Mouse (Mus musculus): ENCODE measurements around the gene Syne1. TPM values are rescaled to one million over a fixed set of nuclear protein-coding genes. Genes with fewer than 3 reads are reported as not detected.
A peak's percentile ranks its signal among the peaks of the same experiment; 100 is the strongest.

Gene Syne1
- 3.4 and 7.1 TPM in 2 replicates for total RNA-seq (2012; rRNA removed)

DNA sequence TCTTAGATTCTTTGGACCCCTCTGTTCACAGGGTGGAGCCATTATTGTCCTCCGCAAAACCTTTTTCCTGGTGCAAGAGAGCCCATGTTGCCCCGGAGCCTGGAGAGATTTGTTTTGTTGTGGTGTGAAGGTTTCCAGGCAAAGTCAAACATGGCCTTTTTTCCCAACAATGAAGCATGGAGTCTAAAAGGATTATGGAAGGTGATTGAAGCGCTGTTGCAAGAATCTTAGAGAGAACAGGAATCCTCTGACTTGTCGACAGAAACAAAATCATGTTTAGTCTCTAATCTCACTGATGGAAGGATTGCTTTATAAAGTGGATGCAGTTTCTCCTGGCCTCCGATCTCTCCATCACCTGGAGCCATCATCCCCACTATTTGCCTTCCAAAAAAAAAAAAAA lies at the start of gene Syne1:
TSS of gene Syne1 (minus strand) at position 101 of the 400 bp plus-strand sequence.
- DNase-seq (ENCODE audit: low read depth, low spot score), result no peak
- Histone ChIP-seq H3K9ac (ENCODE audit: insufficient read depth, low read depth, low read length, poor library complexity, severe bottlenecking) (peak within 1 kb of the TSS; percentile 60), H3K4me1 (ENCODE audit: control insufficient read depth in 2 of 2, insufficient read depth in 2 of 2, low read length in 2 of 2, poor library complexity in 1 of 2) (peaks cover 0 to 7% of the 10 kb centered on the region in 2 experiments; a peak in 1 of 4 replicates), H3K4me3 (ENCODE audit: insufficient read depth in 1 of 2, low read depth in 1 of 2, low read length in 2 of 2, poor library complexity in 1 of 2, severe bottlenecking in 1 of 2) (peak within 1 kb of the TSS; percentile 72 to 91), H3K36me3 (ENCODE audit: control insufficient read depth, insufficient read depth, low read length, poor library complexity, severe bottlenecking) (no peaks in the 10 kb centered on the region), H3K9me3 (ENCODE audit: control insufficient read depth, insufficient read depth, low read depth, low read length) (no peaks in the 10 kb centered on the region; the same call in 1 of the 2 replicates), H3K27ac (ENCODE audit: insufficient read depth, low read depth, low read length, poor library complexity, severe bottlenecking) (no peak within 1 kb of the TSS)
- in situ Hi-C loops (cut with MboI; ENCODE audit: low sequenced_read_pairs in 2 of 2, unreplicated experiment in 2 of 2), result no loop called here
- TF ChIP-seq HCFC1 (IDR thresholded peaks at IDR 0.05; ENCODE audit: borderline replicate concordance, insufficient read depth, low read length), result no peak
- no peak for TF ChIP-seq MAFK (IDR thresholded peaks at IDR 0.05; ENCODE audit: insufficient read depth, low read depth, low read length)
- TF ChIP-seq CHD2 (IDR thresholded peaks at IDR 0.05; ENCODE audit: low read depth, low read length), result no peak
- TF ChIP-seq ZNF384 (IDR thresholded peaks at IDR 0.05; ENCODE audit: low read depth, low read length), result no peak
- no peak for TF ChIP-seq ZC3H11A (IDR thresholded peaks at IDR 0.05; ENCODE audit: borderline replicate concordance, low read depth, low read length)

DNA sequence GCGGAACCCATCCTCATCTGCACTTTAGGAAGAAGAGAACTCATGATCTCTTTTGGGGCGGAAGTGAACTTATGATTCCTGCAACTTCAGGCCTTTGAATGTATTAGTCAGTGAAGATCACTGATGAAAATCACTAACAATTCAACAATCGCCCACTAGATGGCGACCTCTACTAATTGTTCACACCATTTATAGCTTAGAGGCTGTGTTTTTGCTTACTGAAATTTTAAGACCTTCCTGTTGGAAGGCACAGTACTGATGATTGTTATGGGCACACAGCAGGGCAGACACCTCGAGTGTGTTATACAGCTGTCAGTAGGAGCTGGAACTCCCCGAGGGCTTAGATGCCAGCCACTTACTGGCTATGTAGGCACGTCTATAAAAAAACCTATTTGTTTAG lies 48.8 kb upstream of the Syne1 start:
- H3K4me3 ChIP-seq (ENCODE audit: insufficient read depth in 1 of 2, low read depth in 1 of 2, low read length in 2 of 2, poor library complexity in 1 of 2, severe bottlenecking in 1 of 2), result no peak overlapping the region
- no peak overlapping the region for H3K9ac ChIP-seq (ENCODE audit: insufficient read depth, low read depth, low read length, poor library complexity, severe bottlenecking)
- no peaks in the 10 kb centered on the region for H3K36me3 ChIP-seq (ENCODE audit: control insufficient read depth, insufficient read depth, low read length, poor library complexity, severe bottlenecking)
- H3K4me1 ChIP-seq (ENCODE audit: control insufficient read depth in 2 of 2, insufficient read depth in 2 of 2, low read length in 2 of 2, poor library complexity in 1 of 2), result no peaks in the 10 kb centered on the region
- H3K27ac ChIP-seq (ENCODE audit: insufficient read depth, low read depth, low read length, poor library complexity, severe bottlenecking), result no peak overlapping the region
- no peak for TF ChIP-seq CHD2 (IDR thresholded peaks at IDR 0.05; ENCODE audit: low read depth, low read length)
- TF ChIP-seq ZNF384 (IDR thresholded peaks at IDR 0.05; ENCODE audit: low read depth, low read length), result no peak
- peak; percentile 65; the same call in 1 of the 2 replicates for TF ChIP-seq ZC3H11A (IDR thresholded peaks at IDR 0.05; ENCODE audit: borderline replicate concordance, low read depth, low read length)
- no peak for TF ChIP-seq HCFC1 (IDR thresholded peaks at IDR 0.05; ENCODE audit: borderline replicate concordance, insufficient read depth, low read length)
- TF ChIP-seq MAFK (IDR thresholded peaks at IDR 0.05; ENCODE audit: insufficient read depth, low read depth, low read length), result no peak
- no peaks in the 10 kb centered on the region for H3K9me3 ChIP-seq (ENCODE audit: control insufficient read depth, insufficient read depth, low read depth, low read length)
- in situ Hi-C loops (cut with MboI; ENCODE audit: low sequenced_read_pairs in 2 of 2, unreplicated experiment in 2 of 2), result no loop called here
- DNase-seq (ENCODE audit: low read depth, low spot score), result peak; percentile 51

GRCm38 (mm10) chr10:5596559-5596958 lies 45.3 kb upstream of the Syne1 start:
- Histone ChIP-seq H3K4me1 (ENCODE audit: control insufficient read depth in 2 of 2, insufficient read depth in 2 of 2, low read length in 2 of 2, poor library complexity in 1 of 2) (no peaks in the 10 kb centered on the region), H3K9me3 (ENCODE audit: control insufficient read depth, insufficient read depth, low read depth, low read length) (no peaks in the 10 kb centered on the region), H3K9ac (ENCODE audit: insufficient read depth, low read depth, low read length, poor library complexity, severe bottlenecking) (no peak overlapping the region), H3K27ac (ENCODE audit: insufficient read depth, low read depth, low read length, poor library complexity, severe bottlenecking) (no peak overlapping the region), H3K4me3 (ENCODE audit: insufficient read depth in 1 of 2, low read depth in 1 of 2, low read length in 2 of 2, poor library complexity in 1 of 2, severe bottlenecking in 1 of 2) (no peak overlapping the region), H3K36me3 (ENCODE audit: control insufficient read depth, insufficient read depth, low read length, poor library complexity, severe bottlenecking) (no peaks in the 10 kb centered on the region)
- TF ChIP-seq CHD2 (IDR thresholded peaks at IDR 0.05; ENCODE audit: low read depth, low read length) (no peak), MAFK (IDR thresholded peaks at IDR 0.05; ENCODE audit: insufficient read depth, low read depth, low read length) (no peak), HCFC1 (IDR thresholded peaks at IDR 0.05; ENCODE audit: borderline replicate concordance, insufficient read depth, low read length) (no peak), ZNF384 (IDR thresholded peaks at IDR 0.05; ENCODE audit: low read depth, low read length) (no peak), ZC3H11A (IDR thresholded peaks at IDR 0.05; ENCODE audit: borderline replicate concordance, low read depth, low read length) (no peak)
- in situ Hi-C loops (cut with MboI; ENCODE audit: low sequenced_read_pairs in 2 of 2, unreplicated experiment in 2 of 2), result loop anchor here (5.0 to 10.0 kb wide), 2 partner anchors 191 to 198 kb away; no protein-coding TSS in a partner anchor
- no peak for DNase-seq (ENCODE audit: low read depth, low spot score)

GRCm38 (mm10) chr10:5594457-5594856 lies 43.2 kb upstream of the Syne1 start:
- no peak overlapping the region for H3K4me3 ChIP-seq (ENCODE audit: insufficient read depth in 1 of 2, low read depth in 1 of 2, low read length in 2 of 2, poor library complexity in 1 of 2, severe bottlenecking in 1 of 2)
- TF ChIP-seq CHD2 (IDR thresholded peaks at IDR 0.05; ENCODE audit: low read depth, low read length) (no peak), MAFK (IDR thresholded peaks at IDR 0.05; ENCODE audit: insufficient read depth, low read depth, low read length) (no peak), ZC3H11A (IDR thresholded peaks at IDR 0.05; ENCODE audit: borderline replicate concordance, low read depth, low read length) (no peak), HCFC1 (IDR thresholded peaks at IDR 0.05; ENCODE audit: borderline replicate concordance, insufficient read depth, low read length) (no peak), ZNF384 (IDR thresholded peaks at IDR 0.05; ENCODE audit: low read depth, low read length) (no peak)
- no peak for DNase-seq (ENCODE audit: low read depth, low spot score)
- H3K27ac ChIP-seq (ENCODE audit: insufficient read depth, low read depth, low read length, poor library complexity, severe bottlenecking), result no peak overlapping the region
- H3K36me3 ChIP-seq (ENCODE audit: control insufficient read depth, insufficient read depth, low read length, poor library complexity, severe bottlenecking), result no peaks in the 10 kb centered on the region
- H3K9me3 ChIP-seq (ENCODE audit: control insufficient read depth, insufficient read depth, low read depth, low read length), result no peaks in the 10 kb centered on the region
- no peaks in the 10 kb centered on the region for H3K4me1 ChIP-seq (ENCODE audit: control insufficient read depth in 2 of 2, insufficient read depth in 2 of 2, low read length in 2 of 2, poor library complexity in 1 of 2)
- no peak overlapping the region for H3K9ac ChIP-seq (ENCODE audit: insufficient read depth, low read depth, low read length, poor library complexity, severe bottlenecking)
- in situ Hi-C loops (cut with MboI; ENCODE audit: low sequenced_read_pairs in 2 of 2, unreplicated experiment in 2 of 2), result loop anchor here in 1 of 2 experiments (10.0 kb wide), 1 partner anchor 200 kb away; no protein-coding TSS in a partner anchor
